Mouse (Mus musculus) left cerebral cortex, postnatal 4 days (tissue): ENCODE measurements at regions not wholly inside any gene's neighbourhood (a gene's known extent, or its start where the extent isn't known, plus 50 kb on each side); places are given as distances from the start of the nearest gene placed in this dataset.
"Not testable (repeated sequence)": the region's sequence is repeated elsewhere in the genome, so short reads cannot be mapped to it uniquely, and the experiment has no call there.

Experiments used
- DNase-seq: peaks from one replicate; pipeline ENCODE4 v3.0.0-alpha.2; 2022
- intact Hi-C: fragments of 180-260 bp; cut with DNase I; formaldehyde crosslinking; loops from one replicate; pipeline ENCODE4 v1.15.1; 2025

GRCm38 (mm10) chr12:113241373-113242193 lies 55.9 kb downstream of the Tmem121 start:
- DNase-seq: no peak
- intact Hi-C loops: no loop called here

- DNase-seq: no peak
- intact Hi-C loops: no loop called here
Measured at GRCm38 (mm10) chr12:113242194-113242510, 56.4 kb downstream of the Tmem121 start.

- intact Hi-C loops: no loop called here
- DNase-seq: no peak
Measured at GRCm38 (mm10) chr12:113244685-113245084, 59.0 kb downstream of the Tmem121 start.

GRCm38 (mm10) chr12:113253446-113254424 lies 68.0 kb downstream of the Tmem121 start:
- DNase-seq, intact Hi-C loops: not testable (repeated sequence)

- no peak for DNase-seq
- intact Hi-C loops: no loop called here
Measured at GRCm38 (mm10) chr12:113255331-113255730, 69.6 kb downstream of the Tmem121 start.

GRCm38 (mm10) chr12:113256628-113257027 lies 70.9 kb downstream of the Tmem121 start:
- intact Hi-C loops: no loop called here
- DNase-seq: no peak

GRCm38 (mm10) chr12:113257243-113257642 lies 71.5 kb downstream of the Tmem121 start:
- intact Hi-C loops: no loop called here
- no peak for DNase-seq

GRCm38 (mm10) chr12:113259476-113259875 lies 73.7 kb downstream of the Tmem121 start:
- intact Hi-C loops: no loop called here
- no peak for DNase-seq

- no peak for DNase-seq
- intact Hi-C loops: no loop called here
Measured at GRCm38 (mm10) chr12:113260304-113260703, 74.6 kb downstream of the Tmem121 start.

GRCm38 (mm10) chr12:113275934-113276333 lies 90.2 kb downstream of the Tmem121 start:
- no peak for DNase-seq
- intact Hi-C loops: no loop called here

GRCm38 (mm10) chr12:113276355-113276942 lies 90.7 kb downstream of the Tmem121 start:
- no peak for DNase-seq
- intact Hi-C loops: no loop called here

- intact Hi-C loops: no loop called here
- DNase-seq: no peak
Measured at GRCm38 (mm10) chr12:113277741-113278140, 92.0 kb downstream of the Tmem121 start.

GRCm38 (mm10) chr12:113292029-113292809 lies 106.5 kb downstream of the Tmem121 start:
- intact Hi-C loops: no loop called here
- no peak for DNase-seq

- no peak for DNase-seq
- intact Hi-C loops: no loop called here
Measured at GRCm38 (mm10) chr12:113295924-113296323, 110.2 kb downstream of the Tmem121 start.

GRCm38 (mm10) chr12:113305973-113306372 lies 120.2 kb downstream of the Tmem121 start:
- no peak for DNase-seq
- intact Hi-C loops: loop anchor here (2.0 kb wide), 1 partner anchor 19 kb away; no protein-coding TSS in a partner anchor

- intact Hi-C loops: no loop called here
- DNase-seq: no peak
Measured at GRCm38 (mm10) chr12:113313319-113313718, 127.6 kb downstream of the Tmem121 start.

- no peak for DNase-seq
- intact Hi-C loops: no loop called here
Measured at GRCm38 (mm10) chr12:113314624-113315023, 128.9 kb downstream of the Tmem121 start.

GRCm38 (mm10) chr12:113321086-113321485 lies 135.4 kb downstream of the Tmem121 start:
- peak; percentile 6 for DNase-seq
- intact Hi-C loops: no loop called here

- intact Hi-C loops: no loop called here
Measured at GRCm38 (mm10) chr12:113322173-113322572, 136.4 kb downstream of the Tmem121 start.

GRCm38 (mm10) chr12:113327851-113328250 lies 142.1 kb downstream of the Tmem121 start:
- DNase-seq: no peak
- intact Hi-C loops: no loop called here

More at GRCm38 (mm10) chr12:113322173-113322572, 136.4 kb downstream of the Tmem121 start:
- DNase-seq: no peak
